Mouse (Mus musculus): ENCODE data around the gene Maz. TPM values are rescaled to one million over a fixed set of nuclear protein-coding genes. Genes with fewer than 3 reads are reported as not detected.
A peak's percentile ranks its signal among the peaks of the same experiment; 100 is the strongest.

Gene Maz
- polyA plus RNA-seq, 2 experiments, result 27.3 to 97.5 TPM

DNA sequence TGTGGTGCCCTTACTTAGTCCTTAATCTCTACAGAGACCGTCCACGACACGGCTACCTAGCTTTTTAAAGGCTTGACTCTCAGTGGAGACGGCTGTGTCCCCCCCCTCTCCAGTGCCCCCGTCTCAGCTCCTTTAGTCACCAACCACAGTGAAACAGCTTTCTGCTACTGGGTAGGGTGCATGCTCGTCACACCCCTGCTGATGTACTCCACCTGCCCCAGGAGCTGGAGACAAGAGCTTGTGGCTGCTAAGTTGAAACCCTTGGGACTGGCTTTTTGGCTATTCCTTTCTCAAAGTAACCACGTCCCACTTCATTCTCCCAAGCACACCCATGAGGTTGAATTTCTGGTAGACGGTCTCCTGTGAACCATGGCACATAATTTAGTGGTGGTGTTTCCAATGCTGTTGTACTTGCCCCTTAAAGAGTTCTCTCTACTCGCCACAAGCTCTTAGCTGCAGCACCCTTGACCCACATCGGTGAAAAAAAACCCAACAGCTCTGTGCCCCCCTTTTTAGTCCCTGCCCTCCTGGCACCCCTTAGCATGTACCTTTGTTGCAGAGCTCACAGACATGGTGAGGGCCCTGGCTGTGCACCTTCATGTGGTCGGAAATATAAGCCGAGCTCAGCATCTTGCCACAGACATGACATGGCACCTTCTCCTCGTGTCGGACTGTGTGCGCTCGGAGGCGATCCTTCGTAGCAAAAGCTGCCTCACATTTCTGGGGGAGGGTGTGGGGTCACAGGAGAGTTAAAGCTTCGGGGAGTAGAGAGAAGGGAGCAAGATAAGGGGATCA, 2.7 kb downstream of the Maz start:
- Histone ChIP-seq H3K9ac (replicated peaks) (peak overlapping the region; percentile 96), H3K4me2 (ENCODE audit: low read depth) (peak overlapping the region; percentile 76), H3K4me1 (replicated peaks; ENCODE audit: control insufficient read depth in 2 of 2, insufficient read depth in 2 of 2, low read length in 1 of 2) (peaks cover 29 to 35% of the 10 kb centered on the region in 2 experiments), H3K27ac (peak overlapping the region; percentile 89), H3K9me3 (ENCODE audit: control insufficient read depth, low read length) (no peaks in the 10 kb centered on the region), H3K27me3 (ENCODE audit: control insufficient read depth, insufficient read depth, low read length) (no peaks in the 10 kb centered on the region), H3K36me3 (replicated peaks; ENCODE audit: control insufficient read depth, insufficient read depth, low read depth) (peaks cover 44% of the 10 kb centered on the region), H3K4me3 (ENCODE audit: insufficient read depth in 1 of 2, low read depth in 2 of 2, low read length in 2 of 2) (peak overlapping the region; percentile 66 to 95)
- ATAC-seq (ENCODE audit: insufficient read depth) (no peak), DNase-seq (ENCODE audit: low read depth in 3 of 3, low spot score in 3 of 3) (no peak)
- TF ChIP-seq CTCF (IDR thresholded peaks at IDR 0.05; ENCODE audit: low read depth), result no peak
- no peak for TF ChIP-seq EP300 (IDR thresholded peaks at IDR 0.05; ENCODE audit: low read depth)
- WGBS (ENCODE audit: insufficient replicate concordance), result 18% methylated on average over 19 of the region's 19 CpGs

GRCm38 (mm10) chr7:127023272-127023691, 3.6 kb downstream of the Maz start:
- Histone ChIP-seq H3K27ac (no peak overlapping the region), H3K4me3 (ENCODE audit: insufficient read depth in 1 of 2, low read depth in 2 of 2, low read length in 2 of 2) (peak overlapping the region in 1 of 2 experiments; percentile 95; a peak in 2 of 4 replicates)

GRCm38 (mm10) chr7:127022528-127023271, 4.1 kb downstream of the Maz start:
- peak overlapping the region; percentile 76 for H3K4me2 ChIP-seq (ENCODE audit: low read depth)
- no peak overlapping the region for H3K27ac ChIP-seq
- H3K4me1 ChIP-seq (replicated peaks; ENCODE audit: control insufficient read depth in 2 of 2, insufficient read depth in 2 of 2, low read length in 1 of 2), result peaks cover 24 to 30% of the 10 kb centered on the region in 2 experiments
- H3K9ac ChIP-seq (replicated peaks), result no peak overlapping the region; the same call in 1 of the 2 replicates
- no peaks in the 10 kb centered on the region for H3K9me3 ChIP-seq (ENCODE audit: control insufficient read depth, low read length)
- peaks cover 30% of the 10 kb centered on the region for H3K36me3 ChIP-seq (replicated peaks; ENCODE audit: control insufficient read depth, insufficient read depth, low read depth)
- ATAC-seq (ENCODE audit: insufficient read depth) (no peak), DNase-seq (ENCODE audit: low read depth in 3 of 3, low spot score in 3 of 3) (no peak)
- H3K27me3 ChIP-seq (ENCODE audit: control insufficient read depth, insufficient read depth, low read length), result no peaks in the 10 kb centered on the region
- TF ChIP-seq EP300 (IDR thresholded peaks at IDR 0.05; ENCODE audit: low read depth), result no peak
- WGBS (ENCODE audit: insufficient replicate concordance), result 83% methylated on average over 7 of the region's 7 CpGs
- peak overlapping the region in 1 of 2 experiments; percentile 95; a peak in 2 of 4 replicates for H3K4me3 ChIP-seq (ENCODE audit: insufficient read depth in 1 of 2, low read depth in 2 of 2, low read length in 2 of 2)

More at GRCm38 (mm10) chr7:127023272-127023691, 3.6 kb downstream of the Maz start:
- peaks cover 36% of the 10 kb centered on the region for H3K36me3 ChIP-seq (replicated peaks; ENCODE audit: control insufficient read depth, insufficient read depth, low read depth)
- WGBS (ENCODE audit: insufficient replicate concordance), result 78% methylated on average over 13 of the region's 13 CpGs
- DNase-seq (ENCODE audit: low read depth in 3 of 3, low spot score in 3 of 3), result no peak
- no peak for ATAC-seq (ENCODE audit: insufficient read depth)
- H3K9ac ChIP-seq (replicated peaks), result peak overlapping the region; percentile 5; the same call in 1 of the 2 replicates
- no peak for TF ChIP-seq CTCF (IDR thresholded peaks at IDR 0.05; ENCODE audit: low read depth)
- TF ChIP-seq EP300 (IDR thresholded peaks at IDR 0.05; ENCODE audit: low read depth), result no peak
- no peaks in the 10 kb centered on the region for H3K9me3 ChIP-seq (ENCODE audit: control insufficient read depth, low read length)
- peaks cover 27 to 35% of the 10 kb centered on the region in 2 experiments for H3K4me1 ChIP-seq (replicated peaks; ENCODE audit: control insufficient read depth in 2 of 2, insufficient read depth in 2 of 2, low read length in 1 of 2)
- H3K27me3 ChIP-seq (ENCODE audit: control insufficient read depth, insufficient read depth, low read length), result no peaks in the 10 kb centered on the region
- peak overlapping the region; percentile 76 for H3K4me2 ChIP-seq (ENCODE audit: low read depth)

DNA sequence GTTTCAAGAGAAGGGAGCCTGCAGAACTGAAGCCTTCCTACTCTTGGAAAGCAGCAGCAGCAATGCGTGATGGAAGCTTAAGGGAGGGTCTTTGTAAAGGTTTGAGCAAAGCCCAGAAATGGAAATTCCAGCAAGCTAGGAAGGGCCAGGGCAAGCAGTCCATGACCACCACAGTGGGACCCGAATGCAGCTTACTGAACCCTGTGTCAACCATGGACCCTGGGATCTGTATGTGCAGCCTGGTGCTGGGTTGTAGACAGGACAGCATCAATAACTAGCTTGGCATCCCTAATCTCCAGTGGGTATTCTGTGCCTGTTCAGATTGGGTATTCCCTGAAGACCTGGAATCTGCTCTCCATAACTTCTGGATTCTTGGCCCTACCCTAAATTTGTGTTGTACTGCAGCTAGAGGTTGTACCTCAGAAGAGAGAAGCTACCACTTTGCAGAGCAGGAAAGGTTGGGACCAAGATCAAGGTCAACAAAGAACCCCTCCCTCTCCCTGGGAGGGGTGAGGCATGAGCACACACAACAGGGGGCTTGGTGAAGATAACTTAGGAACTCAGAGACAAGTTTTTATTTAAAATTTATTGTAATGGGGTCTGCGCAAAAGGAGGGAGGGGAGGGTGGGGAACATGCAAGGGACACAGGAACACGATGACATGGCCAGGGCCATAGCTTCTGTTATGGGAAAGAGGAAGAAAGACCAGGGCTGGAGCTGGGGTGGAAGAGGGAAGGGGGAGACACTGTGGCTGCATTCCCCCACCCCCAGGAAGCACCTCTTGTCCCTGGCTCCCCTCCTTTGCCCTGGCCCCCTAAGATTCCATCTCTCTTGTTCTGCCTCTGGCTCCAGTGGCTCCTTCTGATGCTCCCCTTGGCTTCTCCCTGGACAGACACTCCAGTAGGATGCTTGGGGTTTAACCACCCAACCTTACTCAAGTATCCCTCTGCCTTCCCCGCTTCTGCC, 5.0 kb downstream of the Maz start:
- Histone ChIP-seq H3K9me3 (ENCODE audit: control insufficient read depth, low read length) (no peaks in the 10 kb centered on the region), H3K4me2 (ENCODE audit: low read depth) (peak overlapping the region; percentile 67), H3K27ac (no peak overlapping the region), H3K4me1 (replicated peaks; ENCODE audit: control insufficient read depth in 2 of 2, insufficient read depth in 2 of 2, low read length in 1 of 2) (peaks cover 24 to 29% of the 10 kb centered on the region in 2 experiments), H3K36me3 (replicated peaks; ENCODE audit: control insufficient read depth, insufficient read depth, low read depth) (peaks cover 27% of the 10 kb centered on the region), H3K27me3 (ENCODE audit: control insufficient read depth, insufficient read depth, low read length) (no peaks in the 10 kb centered on the region), H3K9ac (replicated peaks) (peak overlapping the region; percentile 48), H3K4me3 (ENCODE audit: insufficient read depth in 1 of 2, low read depth in 2 of 2, low read length in 2 of 2) (peak overlapping the region; percentile 13 to 36)
- no peak for ATAC-seq (ENCODE audit: insufficient read depth)
- no peak for TF ChIP-seq CTCF (IDR thresholded peaks at IDR 0.05; ENCODE audit: low read depth)
- no peak; the same call in 1 of the 2 replicates for TF ChIP-seq EP300 (IDR thresholded peaks at IDR 0.05; ENCODE audit: low read depth)
- WGBS (ENCODE audit: insufficient replicate concordance), result 34% methylated on average over 5 of the region's 5 CpGs
- no peak for DNase-seq (ENCODE audit: low read depth in 3 of 3, low spot score in 3 of 3)

Measured in liver, embryonic 14.5 days (tissue).